Mouse (Mus musculus) liver, embryonic 14.5 days (tissue): ENCODE measurements around the gene Pnkd. TPM values are rescaled to one million over a fixed set of nuclear protein-coding genes. Genes with fewer than 3 reads are reported as not detected.

Experiments
- ATAC-seq: fragments of 200-750 bp; cut with Nextera tagmentation; 2 replicates; pipeline ENCODE4 v1.8.0; 2017; ENCODE audit warnings: moderate number of reproducible peaks, mild to moderate bottlenecking, moderate library complexity; ENCODE audit not compliant: insufficient read depth
- DNase-seq, 3 experiments: peaks; one replicate each; pipeline ENCODE4 v3.0.0-alpha.2; 2012 to 2013; ENCODE audit warnings: low read depth in 3 of 3, low spot score in 3 of 3
- H3K27ac ChIP-seq: fragments of 300-500 bp; sonication (generic); 2 replicates; pipeline ENCODE4 v1.5.1; 2014; ENCODE audit warnings: moderate library complexity, mild to moderate bottlenecking, control low read depth, inconsistent platforms
- H3K27me3 ChIP-seq: fragments of 300-500 bp; sonication (generic); 2 replicates; pipeline ENCODE4 v1.6.1; 2014; ENCODE audit warnings: mild to moderate bottlenecking, low read length, moderate library complexity; ENCODE audit not compliant: control insufficient read depth, insufficient read depth
- H3K36me3 ChIP-seq: fragments of 300-500 bp; sonication (generic); replicated peaks from 2 replicates; pipeline ENCODE4 v1.6.1; 2014; ENCODE audit warnings: low read depth; ENCODE audit not compliant: control insufficient read depth, insufficient read depth
- H3K4me1 ChIP-seq, 2 experiments: fragments of 200-500 bp in 1 of 2; fragments of 300-500 bp in 1 of 2; sonication (generic) in 1 of 2; replicated peaks; 2 replicates each; pipeline ENCODE4 v1.6.1; 2012 to 2014; ENCODE audit warnings: antibody characterized with exemption in 1 of 2, inconsistent platforms in 1 of 2, low read length in 1 of 2; ENCODE audit not compliant: control insufficient read depth in 2 of 2, insufficient read depth in 2 of 2
- H3K4me2 ChIP-seq: fragments of 300-500 bp; sonication (generic); 2 replicates; pipeline ENCODE4 v1.6.1; 2014; ENCODE audit warnings: low read depth, mild to moderate bottlenecking, control low read depth, moderate library complexity
- H3K4me3 ChIP-seq, 2 experiments: fragments of 200-500 bp in 1 of 2; fragments of 300-500 bp in 1 of 2; sonication (generic) in 1 of 2; 2 replicates each; pipeline ENCODE4 v1.5.1; 2012 to 2014; ENCODE audit warnings: low read depth in 2 of 2, low read length in 2 of 2, mild to moderate bottlenecking in 2 of 2, control low read depth in 1 of 2, inconsistent platforms in 1 of 2, moderate library complexity in 1 of 2; ENCODE audit not compliant: insufficient read depth in 1 of 2
- H3K9ac ChIP-seq: fragments of 300-500 bp; sonication (generic); replicated peaks from 2 replicates; pipeline ENCODE4 v1.6.1; 2014; ENCODE audit warnings: mild to moderate bottlenecking, control low read depth, moderate library complexity
- H3K9me3 ChIP-seq: fragments of 300-500 bp; sonication (generic); 2 replicates; pipeline ENCODE4 v1.6.1; 2016; ENCODE audit warnings: low read length, mixed read lengths; ENCODE audit not compliant: control insufficient read depth
- CTCF ChIP-seq: IDR thresholded peaks from 2 replicates; pipeline ENCODE4 v1.5.1; 2016; ENCODE audit warnings: antibody characterized with exemption, low read depth, control low read depth
- EP300 ChIP-seq: IDR thresholded peaks from 2 replicates; pipeline ENCODE4 v1.6.1; 2016; ENCODE audit warnings: antibody characterized with exemption, low read depth
- WGBS: fragments of 180-500 bp; shearing (Covaris S2); extraction: QIAGEN DNeasy Blood & Tissue Kit; methylation state at CpG from one replicate; pipeline ENCODE4 v1.1.7; 2014; ENCODE audit not compliant: insufficient replicate concordance; 5-methylcytosine and 5-hydroxymethylcytosine counted together
- polyA plus RNA-seq, 2 experiments: library from polyadenylated mRNA; depleted of rRNA in 1 of 2; stranded (reverse) in 1 of 2; unstranded in 1 of 2; fragments of >200 nt; fragmentation: Nextera tagmentation in 1 of 2; extraction: Ambion mirVana in 1 of 2; gene quantifications; 2 replicates each; pipeline versions ENCODE4 v1.2.1 to v1.2.3; 2012 to 2014

Gene Pnkd
- polyA plus RNA-seq, 2 experiments, result 16.8 to 42.1 TPM

- H3K4me1 ChIP-seq, result peaks cover 0 to 8% of the 10 kb centered on the region in 2 experiments; a peak in 3 of 4 replicates
- 37% methylated on average over 8 of the region's 8 CpGs for WGBS
- H3K36me3 ChIP-seq, result no peaks in the 10 kb centered on the region
- TF ChIP-seq CTCF (no peak), EP300 (no peak)
- H3K4me2 ChIP-seq, result no peak within 1 kb of the TSS
- H3K4me3 ChIP-seq, result no peak within 1 kb of the TSS
- H3K27ac ChIP-seq, result no peak within 1 kb of the TSS
- DNase-seq (no peak), ATAC-seq (peak; percentile 26; the same call in 1 of the 2 replicates)
- H3K27me3 ChIP-seq, result no peaks in the 10 kb centered on the region
- no peaks in the 10 kb centered on the region for H3K9me3 ChIP-seq
- H3K9ac ChIP-seq, result no peak within 1 kb of the TSS
Observed at GRCm38 (mm10) chr1:74374980-74375379, 90.2 kb downstream of the Pnkd start, which contains the start of gene Slc11a1. Slc11a1 (plus strand) TSS chr1:74375195.

GRCm38 (mm10) chr1:74375561-74375960 is 90.8 kb downstream of the Pnkd start:
- no peaks in the 10 kb centered on the region for H3K36me3 ChIP-seq
- no peak overlapping the region for H3K9ac ChIP-seq
- ATAC-seq (no peak), DNase-seq (no peak)
- 72% methylated on average over 10 of the region's 10 CpGs for WGBS
- peaks cover 0 to 9% of the 10 kb centered on the region in 2 experiments; a peak in 3 of 4 replicates for H3K4me1 ChIP-seq
- H3K27me3 ChIP-seq, result no peaks in the 10 kb centered on the region
- no peak overlapping the region for H3K27ac ChIP-seq
- H3K4me3 ChIP-seq, result no peak overlapping the region
- no peak overlapping the region for H3K4me2 ChIP-seq
- H3K9me3 ChIP-seq, result no peaks in the 10 kb centered on the region
- TF ChIP-seq EP300 (no peak), CTCF (no peak)

GRCm38 (mm10) chr1:74376396-74376795 is 91.7 kb downstream of the Pnkd start:
- 64% methylated on average over 4 of the region's 4 CpGs for WGBS
- Histone ChIP-seq H3K27me3 (no peaks in the 10 kb centered on the region), H3K4me1 (peaks cover 0 to 12% of the 10 kb centered on the region in 2 experiments; a peak in 3 of 4 replicates), H3K36me3 (no peaks in the 10 kb centered on the region), H3K4me2 (no peak overlapping the region), H3K27ac (no peak overlapping the region), H3K9me3 (no peaks in the 10 kb centered on the region), H3K9ac (no peak overlapping the region), H3K4me3 (no peak overlapping the region)
- DNase-seq, result no peak
- TF ChIP-seq EP300, result no peak
- TF ChIP-seq CTCF, result no peak
- ATAC-seq, result no peak

DNA sequence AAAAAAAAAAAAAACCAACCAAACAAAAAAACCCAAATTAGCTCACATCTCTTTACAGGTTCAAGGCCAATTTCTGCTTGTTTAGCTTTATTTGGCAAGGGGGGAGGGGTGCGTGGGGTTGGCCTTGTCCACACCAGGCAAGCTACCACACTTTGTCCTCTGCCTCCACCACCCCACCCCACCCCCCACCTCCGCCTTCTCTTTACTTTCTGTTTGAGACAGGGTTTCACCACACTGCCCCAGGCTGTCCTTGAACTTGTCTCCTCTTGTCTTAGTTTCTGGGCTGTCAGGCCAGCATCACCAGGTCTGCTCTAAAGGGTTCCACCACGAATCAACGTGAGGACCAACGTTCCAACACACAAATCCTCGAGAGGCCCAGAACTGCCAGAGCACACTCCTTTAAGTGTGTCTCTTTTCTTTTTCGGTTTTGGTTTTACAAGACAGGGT is 94.4 kb downstream of the Pnkd start:
- no peak overlapping the region for H3K4me3 ChIP-seq
- ATAC-seq (0 out of 2 replicates have a peak, but pooled peaks have one; percentile 30), DNase-seq (no peak)
- H3K9ac ChIP-seq, result no peak overlapping the region
- H3K27me3 ChIP-seq, result no peaks in the 10 kb centered on the region
- WGBS, result 48% methylated on average over 7 of the region's 7 CpGs
- no peak overlapping the region for H3K4me2 ChIP-seq
- H3K36me3 ChIP-seq, result no peaks in the 10 kb centered on the region
- no peak for TF ChIP-seq EP300
- no peak for TF ChIP-seq CTCF
- H3K4me1 ChIP-seq, result peaks cover 2 to 19% of the 10 kb centered on the region in 2 experiments; a peak in 3 of 4 replicates
- H3K27ac ChIP-seq, result no peak overlapping the region
- no peaks in the 10 kb centered on the region for H3K9me3 ChIP-seq

DNA sequence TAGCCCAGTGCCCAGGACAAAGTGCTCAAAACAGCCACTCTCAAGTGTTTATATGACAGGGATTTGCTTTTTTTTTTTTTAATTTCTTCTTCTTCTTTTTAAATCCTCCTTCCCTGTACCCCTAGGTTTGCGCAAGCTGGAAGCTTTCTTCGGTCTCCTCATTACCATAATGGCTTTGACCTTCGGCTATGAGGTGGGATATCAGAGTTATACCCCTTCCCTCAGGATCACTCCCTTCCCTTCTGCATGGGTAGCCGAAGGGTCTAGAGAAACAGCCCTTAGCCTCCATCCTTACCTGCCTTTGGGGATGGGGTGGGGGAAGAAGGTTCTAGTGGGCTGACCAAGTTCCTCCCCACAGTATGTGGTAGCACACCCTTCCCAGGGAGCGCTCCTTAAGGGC is 95.8 kb downstream of the Pnkd start:
- no peak overlapping the region for H3K4me3 ChIP-seq
- no peak overlapping the region for H3K9ac ChIP-seq
- ATAC-seq (no peak), DNase-seq (no peak)
- H3K36me3 ChIP-seq, result no peaks in the 10 kb centered on the region
- no peaks in the 10 kb centered on the region for H3K9me3 ChIP-seq
- no peak overlapping the region for H3K4me2 ChIP-seq
- H3K4me1 ChIP-seq, result peaks cover 2 to 15% of the 10 kb centered on the region in 2 experiments; a peak in 3 of 4 replicates
- H3K27ac ChIP-seq, result no peak overlapping the region
- WGBS, result 69% methylated on average over 5 of the region's 5 CpGs
- no peaks in the 10 kb centered on the region for H3K27me3 ChIP-seq
- TF ChIP-seq EP300 (no peak), CTCF (no peak)
